In genomic region chr1:171558407-171558806, GRCm38 (mm10) we compare ENCODE assay signal across 39 mouse cellular contexts. TPM values are rescaled to one million over a fixed set of nuclear protein-coding genes. Genes with fewer than 3 reads are reported as not detected.
"Had no signal": no experiment of that assay in that cellular context is flagged by ENCODE, and none has a peak within 500 bp of the region (broad histone marks: within the 10 kb centered on the region; RNA-seq: fewer than 3 reads in every experiment).

No protein-coding gene starts in this region.

- H3K9me3 ChIP-seq: heart, embryonic 13.5 days; heart, embryonic 15.5 days; hindbrain, embryonic 13.5 days; hindbrain, embryonic 15.5 days; limb, embryonic 13.5 days; limb, embryonic 15.5 days; liver, embryonic 12.5 days had no signal

- H3K27ac ChIP-seq: gastrocnemius, adult 2 months; heart, embryonic 13.5 days; heart, embryonic 15.5 days; hindbrain, embryonic 13.5 days; hindbrain, embryonic 15.5 days; hindbrain, postnatal 0 days; limb, embryonic 13.5 days; limb, embryonic 15.5 days; liver, embryonic 12.5 days had no signal

- DNase-seq: gastrocnemius, adult 2 months; gastrocnemius, postnatal 10 days; gastrocnemius, postnatal 36 days; heart, adult 18-20 months; heart, postnatal 14 days; heart, postnatal 36 days; kidney, adult 18-20 months; kidney, adult 8-10 months; kidney, postnatal 10 days; kidney, postnatal 25 days; kidney, postnatal 4 days; layer of hippocampus, postnatal 36 days; left cerebral cortex, postnatal 4 days had no signal

- H3K27me3 ChIP-seq: heart, embryonic 13.5 days; heart, embryonic 15.5 days; hindbrain, embryonic 13.5 days; hindbrain, embryonic 15.5 days; limb, embryonic 13.5 days; limb, embryonic 15.5 days; liver, embryonic 12.5 days had no signal

- H3K4me1 ChIP-seq: hindbrain, embryonic 15.5 days; limb, embryonic 13.5 days; limb, embryonic 15.5 days had no signal

- H3K9ac ChIP-seq: heart, embryonic 13.5 days; heart, embryonic 15.5 days; hindbrain, embryonic 13.5 days; hindbrain, embryonic 15.5 days; limb, embryonic 13.5 days; limb, embryonic 15.5 days; liver, embryonic 12.5 days had no signal

- H3K36me3 ChIP-seq: heart, embryonic 13.5 days; heart, embryonic 15.5 days; hindbrain, embryonic 13.5 days; hindbrain, embryonic 15.5 days; limb, embryonic 13.5 days; limb, embryonic 15.5 days; liver, embryonic 12.5 days had no signal

- ATAC-seq: hindbrain, postnatal 0 days; intestine, postnatal 0 days; liver, embryonic 12.5 days had no signal

- H3K4me2 ChIP-seq: heart, embryonic 11.5 days; heart, embryonic 13.5 days; heart, embryonic 15.5 days; hindbrain, embryonic 13.5 days; hindbrain, embryonic 15.5 days; limb, embryonic 13.5 days; limb, embryonic 15.5 days; liver, embryonic 12.5 days had no signal

- H3K4me3 ChIP-seq: gastrocnemius, adult 2 months; heart, embryonic 13.5 days; heart, embryonic 15.5 days; hindbrain, embryonic 13.5 days; hindbrain, embryonic 15.5 days; limb, embryonic 13.5 days; limb, embryonic 15.5 days; liver, embryonic 12.5 days had no signal

RNA-seq across cellular contexts. Expression of gene Cd244a, which starts 0.6 kb away (rescaled TPM):
- total RNA-seq: gastrocnemius, postnatal 36 days; layer of hippocampus, postnatal 14 days; layer of hippocampus, postnatal 36 days; left cerebral cortex, postnatal 10 days; left cerebral cortex, postnatal 25 days had no signal
- polyA plus RNA-seq: heart, embryonic 11.5 days; hindbrain, embryonic 11.5 days; hindbrain, embryonic 15.5 days; hindbrain, postnatal 0 days; kidney, embryonic 14.5 days; limb, embryonic 11.5 days had no signal

RNA-seq across cellular contexts. Expression of gene Itln1, which starts 23.3 kb away (rescaled TPM):
- total RNA-seq: gastrocnemius, adult 2 months; gastrocnemius, postnatal 10 days; gastrocnemius, postnatal 36 days; heart, adult 18-20 months; heart, adult 8-10 months; heart, postnatal 14 days; heart, postnatal 36 days; hematopoietic stem cell, adult 5-6 weeks; hindbrain, postnatal 0 days; layer of hippocampus, adult 8-10 months; layer of hippocampus, postnatal 14 days; layer of hippocampus, postnatal 36 days; left cerebral cortex, adult 18-20 months; left cerebral cortex, adult 8-10 months; left cerebral cortex, postnatal 10 days; left cerebral cortex, postnatal 25 days; left cerebral cortex, postnatal 4 days; liver, adult 2 months had no signal
- polyA plus RNA-seq: frontal cortex, adult 2 months; heart, embryonic 11.5 days; heart, embryonic 13.5 days; heart, embryonic 15.5 days; heart, postnatal 0 days; hindbrain, embryonic 11.5 days; hindbrain, embryonic 13.5 days; hindbrain, embryonic 15.5 days; hindbrain, postnatal 0 days; intestine, embryonic 14.5 days; kidney, embryonic 14.5 days; kidney, embryonic 16.5 days; limb, embryonic 11.5 days; limb, embryonic 13.5 days; limb, embryonic 15.5 days; liver, adult 2 months; liver, embryonic 12.5 days had no signal

RNA-seq across cellular contexts. Expression of gene Ly9, which starts 48.8 kb away (rescaled TPM):
- total RNA-seq: gastrocnemius, adult 2 months; layer of hippocampus, postnatal 14 days; layer of hippocampus, postnatal 36 days; left cerebral cortex, adult 18-20 months; left cerebral cortex, postnatal 10 days; left cerebral cortex, postnatal 25 days had no signal
- polyA plus RNA-seq: heart, embryonic 11.5 days; hindbrain, embryonic 11.5 days; hindbrain, postnatal 0 days; kidney, embryonic 14.5 days; limb, embryonic 11.5 days had no signal
